Mouse (Mus musculus) spleen, postnatal 10 days (tissue): ENCODE measurements around the gene Tmem132b.

Experiments
- DNase-seq, 2 experiments: peaks; one replicate each; pipeline ENCODE4 v3.0.0; 2021 to 2022; ENCODE audit warnings: low spot score in 2 of 2

Tmem132b gene

GRCm38 (mm10) chr5:125767950-125768349, 236.4 kb downstream of the Tmem132b start:
- DNase-seq = no peak

- no peak for DNase-seq
Observed at GRCm38 (mm10) chr5:125772238-125772637, 240.7 kb downstream of the Tmem132b start.

GRCm38 (mm10) chr5:125772756-125773155, 241.2 kb downstream of the Tmem132b start:
- DNase-seq = no peak

- no peak for DNase-seq
Observed at GRCm38 (mm10) chr5:125780332-125780731, 248.8 kb downstream of the Tmem132b start.

GRCm38 (mm10) chr5:125792643-125793042, 261.1 kb downstream of the Tmem132b start:
- DNase-seq = no peak

GRCm38 (mm10) chr5:125794318-125794717, 262.7 kb downstream of the Tmem132b start:
- DNase-seq = no peak

GRCm38 (mm10) chr5:125799622-125800021, 268.0 kb downstream of the Tmem132b start:
- no peak for DNase-seq

- no peak for DNase-seq
Observed at GRCm38 (mm10) chr5:125800025-125800424, 268.5 kb downstream of the Tmem132b start.

GRCm38 (mm10) chr5:125802801-125803200, 271.2 kb downstream of the Tmem132b start:
- DNase-seq = no peak

- no peak for DNase-seq
Observed at GRCm38 (mm10) chr5:125805327-125805726, 273.8 kb downstream of the Tmem132b start.

- DNase-seq = no peak
Observed at GRCm38 (mm10) chr5:125807861-125808260, 276.3 kb downstream of the Tmem132b start.

GRCm38 (mm10) chr5:125829342-125829741, 297.8 kb downstream of the Tmem132b start:
- no peak for DNase-seq

- DNase-seq = no peak
Observed at GRCm38 (mm10) chr5:125835890-125836289, 304.3 kb downstream of the Tmem132b start.

GRCm38 (mm10) chr5:125836761-125837160, 305.2 kb downstream of the Tmem132b start:
- no peak for DNase-seq
